Mouse (Mus musculus): ENCODE results near the gene Tmem179b.
A peak's percentile ranks its signal among the peaks of the same experiment; 100 is the strongest.
"Not testable (repeated sequence)": the region's sequence is repeated elsewhere in the genome, so short reads cannot be mapped to it uniquely, and the experiment has no call there.

The Tmem179b gene

DNA sequence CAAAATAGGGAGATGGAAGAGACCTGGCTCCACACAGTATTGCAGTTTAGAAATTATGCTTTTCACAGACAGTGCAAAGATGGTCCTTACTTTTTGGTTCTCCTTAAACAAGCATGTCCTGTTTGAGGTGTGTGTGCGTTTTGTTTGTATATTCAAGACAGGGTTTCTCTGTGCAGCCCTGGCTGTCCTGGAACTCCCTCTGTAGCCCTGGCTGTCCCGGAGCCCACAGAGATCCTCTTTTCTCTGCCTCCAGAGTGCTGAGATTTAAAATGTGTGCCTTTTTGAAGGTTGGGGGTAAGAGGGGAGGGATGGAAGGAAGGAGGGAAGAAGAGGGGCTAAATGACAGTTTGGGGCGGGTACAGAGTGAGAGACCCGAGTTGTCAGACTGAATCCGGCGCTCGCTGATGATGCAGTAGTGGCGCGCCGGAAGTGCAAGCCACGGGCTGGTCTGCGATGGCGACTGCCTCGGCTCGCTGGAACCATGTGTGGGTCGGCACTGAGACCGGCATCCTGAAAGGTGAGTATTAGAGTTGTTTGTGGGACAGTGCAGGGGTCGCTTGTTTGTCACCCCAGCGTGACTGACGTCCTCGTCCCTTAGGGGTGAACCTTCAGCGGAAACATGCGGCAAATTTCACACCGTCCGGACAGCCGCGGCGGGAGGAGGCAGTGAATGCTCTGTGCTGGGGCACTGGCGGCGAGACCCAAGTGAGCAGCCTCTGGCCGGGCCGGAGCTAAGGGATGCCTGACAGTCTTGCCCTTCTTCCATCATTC, 38.7 kb downstream of the Tmem179b start, which contains the start of gene Wdr74:
Gene Wdr74 (plus strand): TSS at position 439 of the 771 bp plus-strand sequence.
- peak; percentile 96 for DNase-seq (ENCODE audit: low read depth, low spot score)

DNA sequence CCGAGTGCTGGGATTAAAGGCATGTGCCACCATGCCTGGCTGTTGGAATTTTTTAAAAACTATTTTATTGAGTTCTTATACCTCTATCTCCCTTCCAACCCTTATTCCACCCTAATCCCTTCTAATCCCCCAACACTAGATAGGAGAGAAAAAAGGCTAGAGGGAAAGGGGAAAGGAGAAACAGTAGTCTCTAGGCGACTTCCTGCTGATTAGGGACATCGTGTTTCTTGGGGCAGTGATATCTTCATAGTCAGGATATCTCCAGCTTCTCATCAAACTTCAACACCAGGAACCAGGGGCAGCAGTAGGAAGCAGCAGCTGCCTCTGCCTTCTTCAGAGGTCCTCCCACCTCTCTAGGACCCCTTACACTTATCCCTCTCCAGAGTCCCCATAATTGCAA, 39.9 kb downstream of the Tmem179b start:
- no peak for DNase-seq (ENCODE audit: low read depth, low spot score)

DNA sequence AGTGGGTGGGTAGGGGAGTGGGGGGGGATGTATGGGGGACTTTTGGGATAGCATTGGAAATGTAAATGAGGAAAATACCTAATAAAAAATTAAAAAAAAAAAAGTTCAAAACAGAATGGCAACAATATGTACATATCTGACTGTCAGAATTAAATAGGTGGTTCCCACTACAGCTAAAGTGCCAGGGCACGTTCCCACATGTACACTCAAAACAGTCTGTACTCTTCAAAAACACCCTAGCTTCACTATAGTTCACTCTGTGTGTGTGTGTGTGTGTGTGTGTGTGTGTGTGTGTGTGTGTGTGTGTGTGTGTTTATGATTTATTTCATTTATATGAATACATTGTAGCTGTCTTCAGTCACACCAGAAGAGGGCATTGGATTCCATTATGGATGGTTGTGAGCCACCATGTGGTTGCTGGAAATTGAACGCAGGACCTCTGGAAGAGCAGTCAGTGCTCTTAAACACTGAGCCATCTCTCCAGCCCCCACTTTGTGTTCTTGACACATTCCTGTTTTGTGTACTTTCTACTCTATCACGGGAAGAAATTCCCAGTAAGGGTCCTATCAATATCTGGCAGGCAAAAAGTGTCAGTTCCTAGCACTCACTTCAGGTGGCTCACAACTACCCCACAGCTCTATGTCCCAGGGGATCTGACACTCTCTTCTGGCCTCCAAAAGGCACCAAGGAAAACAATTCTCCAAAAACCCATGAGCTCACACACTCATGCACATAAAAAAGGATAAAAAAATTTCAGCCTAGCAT, 45.8 kb downstream of the Tmem179b start:
- DNase-seq (ENCODE audit: low read depth, low spot score): not testable (repeated sequence)

DNA sequence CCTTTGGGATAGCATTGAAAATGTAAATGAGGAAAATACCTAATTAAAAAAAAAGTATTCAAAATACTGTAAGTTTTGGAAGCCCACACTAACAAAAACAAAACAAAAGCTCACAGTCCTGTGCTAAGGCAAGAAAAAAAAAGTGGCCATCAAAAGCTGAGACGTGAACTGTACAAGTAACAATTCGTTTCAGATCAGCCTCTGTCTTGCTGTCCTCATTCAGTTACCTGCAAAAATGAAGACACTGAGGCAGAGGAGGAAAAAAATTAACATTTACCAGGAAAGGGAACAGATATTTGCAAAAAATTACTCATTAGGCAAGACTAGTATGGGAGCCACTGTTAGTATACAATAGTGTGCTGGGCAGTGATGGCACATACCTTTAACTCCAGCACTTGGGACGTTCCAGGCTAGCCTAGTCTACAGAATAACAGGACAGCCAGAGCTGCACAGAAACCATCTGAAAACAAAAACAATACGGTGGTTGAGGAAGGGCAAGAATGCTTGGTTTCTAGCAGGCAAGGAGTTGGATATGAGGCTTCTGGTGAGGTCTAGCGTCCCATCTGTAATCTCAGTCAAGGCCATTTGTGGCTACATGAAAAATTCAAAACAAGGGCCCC, 46.7 kb downstream of the Tmem179b start:
- no peak for DNase-seq (ENCODE audit: low read depth, low spot score)

DNA sequence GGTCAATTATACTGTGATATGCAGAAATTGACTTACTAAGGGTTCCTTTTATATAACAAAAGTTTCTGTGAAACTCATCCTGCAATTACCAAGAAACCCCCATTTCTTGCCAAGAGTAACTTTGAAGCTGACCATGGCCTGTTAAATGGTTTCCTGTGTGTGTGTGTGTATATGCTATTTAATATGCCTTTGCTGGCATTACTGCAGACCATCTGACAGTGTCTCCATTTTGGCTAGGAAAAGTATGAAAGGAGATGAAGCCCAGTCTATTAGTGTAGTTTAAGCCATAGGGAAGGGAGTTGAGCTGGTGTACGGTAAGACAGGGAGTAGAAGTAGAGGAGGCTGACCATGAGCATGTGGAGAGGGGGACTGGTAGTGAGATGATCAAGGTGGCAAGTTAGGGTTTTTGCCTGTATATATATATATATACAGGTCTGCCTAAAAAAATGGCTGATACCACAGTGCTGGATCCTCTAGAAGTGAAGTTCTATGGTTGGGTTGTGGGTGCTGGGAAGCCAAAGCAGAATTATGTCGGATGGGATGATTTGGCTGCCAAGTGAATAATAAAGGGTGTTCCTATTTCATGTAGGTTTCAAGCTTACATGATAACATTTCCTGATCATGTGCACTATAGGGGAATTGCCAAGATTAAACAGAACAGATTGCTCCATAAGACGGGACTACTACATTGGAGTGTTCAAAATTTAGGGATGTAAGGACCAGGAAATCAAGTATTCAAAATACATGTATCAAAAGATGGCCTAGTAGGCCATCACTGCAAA, 47.5 kb downstream of the Tmem179b start:
- DNase-seq (ENCODE audit: low read depth, low spot score): no peak

DNA sequence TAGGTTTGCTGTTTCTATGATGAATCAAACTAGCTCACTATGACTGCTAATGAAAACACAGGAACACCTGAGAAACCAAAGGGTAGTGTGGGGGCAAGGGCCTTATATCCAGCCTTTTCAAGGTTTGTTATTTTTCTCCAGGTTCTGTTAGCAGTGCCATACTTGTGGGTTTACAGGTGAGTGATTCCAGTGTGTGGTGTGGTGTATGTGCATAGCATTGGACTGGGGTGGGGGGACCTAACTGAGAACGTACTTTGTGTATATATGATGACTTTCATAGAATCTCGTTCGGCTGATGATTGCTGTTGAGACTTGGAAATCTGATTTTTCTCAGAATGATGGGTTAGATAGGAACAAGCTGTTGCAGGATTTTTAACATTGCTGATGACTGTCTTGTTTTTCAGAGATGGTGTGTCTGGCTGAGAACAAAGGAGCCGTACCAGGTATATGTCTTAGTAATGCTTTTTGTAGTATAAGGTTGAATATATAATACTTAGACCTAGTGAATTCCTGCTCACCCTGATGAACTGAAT, 49.1 kb downstream of the Tmem179b start:
- DNase-seq (ENCODE audit: low read depth, low spot score): no peak

DNA sequence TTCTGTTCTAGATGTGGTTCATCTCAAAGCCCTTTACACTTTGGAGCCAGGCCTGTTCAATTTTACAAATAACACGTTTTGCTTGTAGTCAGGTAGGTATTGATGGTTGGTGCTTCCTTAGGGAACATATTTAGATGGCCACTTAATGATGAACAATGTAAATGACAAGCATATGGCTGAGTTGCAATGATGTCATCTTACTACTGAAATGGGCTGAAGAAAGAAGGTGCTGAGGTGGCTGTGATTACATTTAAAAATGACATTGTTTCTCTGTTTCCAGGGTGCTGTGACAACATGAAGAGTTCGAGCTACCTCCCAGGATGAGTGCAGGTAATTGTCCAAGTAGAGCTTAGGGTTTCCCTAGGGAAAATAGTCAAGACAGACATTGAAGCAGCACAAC, 49.9 kb downstream of the Tmem179b start:
- no peak for DNase-seq (ENCODE audit: low read depth, low spot score)

DNA sequence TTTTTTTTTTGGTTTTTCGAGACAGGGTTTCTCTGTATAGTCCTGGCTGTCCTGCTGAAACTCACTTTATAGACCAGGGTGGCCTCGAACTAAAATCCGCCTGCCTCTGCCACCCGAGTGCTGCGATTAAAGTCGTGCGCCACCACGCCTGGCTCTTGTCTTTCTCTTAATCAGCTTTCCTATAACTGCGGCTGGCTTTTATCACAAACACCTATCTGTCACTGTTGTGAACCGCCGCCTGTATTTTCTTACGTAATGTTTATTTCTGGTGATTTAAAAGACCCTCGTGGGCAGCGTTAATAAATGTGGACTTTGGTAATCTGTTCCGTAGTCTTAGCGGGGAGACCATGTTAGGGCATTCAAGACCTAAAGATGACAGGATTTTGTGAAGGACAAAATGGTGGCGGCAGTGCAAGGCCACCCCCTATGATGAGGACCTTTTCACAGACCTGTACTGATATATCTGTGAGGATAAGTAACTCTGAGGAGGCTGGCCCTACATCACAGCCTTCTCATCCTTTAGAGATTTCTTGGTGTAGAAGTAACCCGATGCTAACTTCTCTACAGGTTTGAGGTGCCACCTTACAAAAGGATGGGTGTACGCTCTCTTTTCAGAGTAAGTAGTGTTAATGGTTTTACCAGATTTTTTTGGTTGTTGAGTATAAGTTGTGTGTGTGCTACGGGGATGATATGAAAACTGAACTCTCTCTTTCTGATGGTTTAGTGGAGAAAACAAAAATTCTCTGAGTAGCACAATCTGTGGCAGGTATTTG, 50.5 kb downstream of the Tmem179b start:
- no peak for DNase-seq (ENCODE audit: low read depth, low spot score)

DNA sequence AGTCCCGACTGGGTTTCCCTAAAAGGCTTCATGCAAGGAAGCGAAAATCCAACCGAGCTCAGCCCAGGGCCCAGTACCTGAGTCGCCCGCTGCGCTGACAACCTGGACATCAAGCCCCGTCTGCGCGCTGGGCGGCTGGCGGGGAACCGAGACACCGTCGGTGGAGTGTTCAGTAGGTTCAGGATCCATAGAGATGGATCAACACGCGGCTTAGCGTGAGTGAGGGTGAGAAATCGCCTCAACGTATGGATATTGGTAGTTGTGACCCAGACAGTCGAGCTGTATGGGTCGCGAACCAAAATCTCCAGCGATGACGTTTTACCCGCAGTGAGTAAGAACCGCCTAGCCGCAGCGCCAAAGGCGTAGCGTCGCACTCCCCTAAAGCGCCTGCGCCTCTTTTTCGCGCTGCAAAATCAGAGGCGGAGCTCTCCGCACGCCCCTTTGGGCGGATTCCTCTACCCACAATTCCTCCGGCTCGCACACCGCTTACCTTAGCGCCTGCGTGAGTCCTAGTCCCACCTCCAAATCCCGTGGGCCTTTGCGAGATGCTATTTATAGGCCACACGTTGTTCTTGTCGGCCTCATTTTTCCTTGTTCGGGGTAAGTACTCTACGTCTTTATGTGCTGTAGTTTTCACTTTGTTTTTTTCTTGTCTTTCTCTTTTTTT, 51.2 kb downstream of the Tmem179b start, which contains the start of gene Slc3a2:
Gene Slc3a2 (minus strand): TSS at position 463 of the 667 bp plus-strand sequence.
- DNase-seq (ENCODE audit: low read depth, low spot score): peak; percentile 100

DNA sequence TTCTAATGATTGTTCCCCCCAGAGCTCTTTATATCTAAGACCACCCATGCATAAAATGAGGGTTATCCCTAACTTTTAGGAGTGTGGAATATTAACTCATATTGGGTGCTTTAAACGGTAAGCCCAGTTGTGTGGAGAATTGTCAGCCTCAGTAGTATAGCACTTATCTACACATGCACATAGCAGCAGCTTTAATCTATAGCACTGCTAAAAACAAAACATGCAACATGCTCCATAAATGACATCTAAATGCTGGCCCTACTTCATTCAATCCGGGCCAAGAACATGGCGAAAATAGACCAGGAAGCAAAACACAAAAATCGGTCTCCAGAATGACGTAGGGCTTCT, 51.7 kb downstream of the Tmem179b start:
- DNase-seq (ENCODE audit: low read depth, low spot score): no peak

All from brain, adult 2 months (tissue).